Mouse (Mus musculus) forebrain, embryonic 11.5 days (tissue): ENCODE results near the gene Arhgap45. TPM values are rescaled to one million over a fixed set of nuclear protein-coding genes. Genes with fewer than 3 reads are reported as not detected.

Experiments used
- ATAC-seq: fragments of 200-750 bp; cut with Nextera tagmentation; replicated peaks from 2 replicates; pipeline ENCODE4 v1.8.0; 2017; ENCODE audit warnings: moderate TSS enrichment; ENCODE audit not compliant: low FRiP score
- DNase-seq: peaks from one replicate; pipeline ENCODE4 v3.0.0-alpha.2; 2017; ENCODE audit warnings: low spot score
- H3K27ac ChIP-seq: fragments of 300-500 bp; sonication (generic); 2 replicates; pipeline ENCODE4 v1.5.1; 2014; ENCODE audit warnings: low read depth, low read length
- H3K27me3 ChIP-seq: fragments of 300-500 bp; sonication (generic); 2 replicates; pipeline ENCODE4 v1.6.1; 2014; ENCODE audit warnings: mild to moderate bottlenecking, low read length, mixed read lengths; ENCODE audit not compliant: control insufficient read depth, insufficient read depth
- H3K36me3 ChIP-seq: fragments of 300-500 bp; sonication (generic); 2 replicates; pipeline ENCODE4 v1.6.1; 2014; ENCODE audit warnings: mild to moderate bottlenecking, low read length, moderate library complexity, mixed read lengths; ENCODE audit not compliant: control insufficient read depth, insufficient read depth
- H3K4me1 ChIP-seq: fragments of 300-500 bp; sonication (generic); replicated peaks from 2 replicates; pipeline ENCODE4 v1.6.1; 2014; ENCODE audit warnings: low read length, mixed read lengths; ENCODE audit not compliant: control insufficient read depth, insufficient read depth
- H3K4me2 ChIP-seq: fragments of 300-500 bp; sonication (generic); 2 replicates; pipeline ENCODE4 v1.6.1; 2014; ENCODE audit warnings: low read depth, mild to moderate bottlenecking, low read length, moderate library complexity, mixed read lengths; ENCODE audit not compliant: severe bottlenecking
- H3K4me3 ChIP-seq: fragments of 300-500 bp; sonication (generic); 2 replicates; pipeline ENCODE4 v1.5.1; 2014; ENCODE audit warnings: low read depth, low read length
- H3K9ac ChIP-seq: fragments of 300-500 bp; sonication (generic); 2 replicates; pipeline ENCODE4 v1.6.1; 2014; ENCODE audit warnings: low read length
- H3K9me3 ChIP-seq: fragments of 300-500 bp; sonication (generic); 2 replicates; pipeline ENCODE4 v1.6.1; 2016; ENCODE audit warnings: low read length, mixed read lengths; ENCODE audit not compliant: control insufficient read depth
- WGBS: fragments of 180-500 bp; shearing (Covaris S2); extraction: QIAGEN DNeasy Blood & Tissue Kit; methylation state at CpG from one replicate; pipeline ENCODE4 v1.1.7; 2014; 5-methylcytosine and 5-hydroxymethylcytosine counted together
- polyA plus RNA-seq: library from polyadenylated mRNA; unstranded; fragments of >200 nt; fragmentation: Nextera tagmentation; extraction: Ambion mirVana; gene quantifications from 2 replicates; pipeline ENCODE4 v1.2.1, GENCODE M21; 2014

Arhgap45 gene
- polyA plus RNA-seq, 1 experiment from 2014 or later, result 4.9 TPM

GRCm38 (mm10) chr10:80015583-80015982 lies 870 bp upstream of the Arhgap45 start:
- WGBS, result 83% methylated on average over 10 of the region's 10 CpGs
- no peak for ATAC-seq
- H3K4me1 ChIP-seq, result peaks cover 5% of the 10 kb centered on the region; the same call in 1 of the 2 replicates

GRCm38 (mm10) chr10:80016931-80017330 lies 478 bp downstream of the Arhgap45 start:
- Histone ChIP-seq H3K27ac (no peak overlapping the region), H3K4me3 (no peak overlapping the region)
- WGBS, result 88% methylated on average over 10 of the region's 10 CpGs

More at GRCm38 (mm10) chr10:80015583-80015982, 870 bp upstream of the Arhgap45 start:
- peaks cover 6% of the 10 kb centered on the region; the same call in 1 of the 2 replicates for H3K9me3 ChIP-seq
- peaks cover 33% of the 10 kb centered on the region for H3K27me3 ChIP-seq
- no peaks in the 10 kb centered on the region for H3K36me3 ChIP-seq
- no peak overlapping the region for H3K4me2 ChIP-seq
- no peak overlapping the region for H3K9ac ChIP-seq
- no peak overlapping the region for H3K27ac ChIP-seq
- no peak overlapping the region for H3K4me3 ChIP-seq
- DNase-seq, result no peak

GRCm38 (mm10) chr10:80017361-80017760 lies 908 bp downstream of the Arhgap45 start:
- H3K4me3 ChIP-seq, result no peak overlapping the region
- H3K27ac ChIP-seq, result no peak overlapping the region
- ATAC-seq (no peak), DNase-seq (no peak)
- no peak overlapping the region for H3K9ac ChIP-seq
- H3K9me3 ChIP-seq, result no peaks in the 10 kb centered on the region
- no peak overlapping the region for H3K4me2 ChIP-seq
- 81% methylated on average over 3 of the region's 3 CpGs for WGBS
- H3K27me3 ChIP-seq, result peaks cover 30% of the 10 kb centered on the region
- no peaks in the 10 kb centered on the region for H3K36me3 ChIP-seq
- peaks cover 5% of the 10 kb centered on the region; the same call in 1 of the 2 replicates for H3K4me1 ChIP-seq

More at GRCm38 (mm10) chr10:80016931-80017330, 478 bp downstream of the Arhgap45 start:
- no peaks in the 10 kb centered on the region for H3K9me3 ChIP-seq
- no peak for DNase-seq
- no peaks in the 10 kb centered on the region for H3K36me3 ChIP-seq
- no peak for ATAC-seq
- peaks cover 33% of the 10 kb centered on the region for H3K27me3 ChIP-seq
- H3K9ac ChIP-seq, result no peak overlapping the region
- no peak overlapping the region for H3K4me2 ChIP-seq
- peaks cover 5% of the 10 kb centered on the region; the same call in 1 of the 2 replicates for H3K4me1 ChIP-seq

- DNase-seq (no peak), ATAC-seq (no peak)
- Histone ChIP-seq H3K4me1 (peaks cover 5% of the 10 kb centered on the region; the same call in 1 of the 2 replicates), H3K9me3 (no peaks in the 10 kb centered on the region), H3K27me3 (peaks cover 30% of the 10 kb centered on the region), H3K4me3 (no peak overlapping the region), H3K4me2 (no peak overlapping the region), H3K9ac (no peak overlapping the region), H3K27ac (no peak overlapping the region), H3K36me3 (no peaks in the 10 kb centered on the region)
- WGBS, result 86% methylated on average over 14 of the region's 14 CpGs
Observed at GRCm38 (mm10) chr10:80017771-80018170, 1.3 kb downstream of the Arhgap45 start.

GRCm38 (mm10) chr10:80018739-80019297 lies 2.4 kb downstream of the Arhgap45 start:
- no peaks in the 10 kb centered on the region for H3K9me3 ChIP-seq
- peak overlapping the region; percentile 2; the same call in 1 of the 2 replicates for H3K9ac ChIP-seq
- peaks cover 5% of the 10 kb centered on the region; the same call in 1 of the 2 replicates for H3K4me1 ChIP-seq
- H3K27me3 ChIP-seq, result peaks cover 19% of the 10 kb centered on the region
- no peaks in the 10 kb centered on the region for H3K36me3 ChIP-seq
- DNase-seq (no peak), ATAC-seq (0 out of 2 replicates have a peak, but pooled peaks have one; percentile 38)
- H3K4me2 ChIP-seq, result no peak overlapping the region
- H3K27ac ChIP-seq, result no peak overlapping the region
- 6% methylated on average over 15 of the region's 15 CpGs for WGBS
- H3K4me3 ChIP-seq, result no peak overlapping the region

- Histone ChIP-seq H3K4me3 (peak overlapping the region; percentile 21), H3K27ac (no peak overlapping the region), H3K4me2 (peak overlapping the region; percentile 40), H3K9me3 (no peaks in the 10 kb centered on the region), H3K4me1 (peaks cover 5% of the 10 kb centered on the region; the same call in 1 of the 2 replicates), H3K36me3 (no peaks in the 10 kb centered on the region), H3K9ac (peak overlapping the region; percentile 37), H3K27me3 (peaks cover 11% of the 10 kb centered on the region)
- peak; percentile 43 for ATAC-seq
- 3% methylated on average over 20 of the region's 20 CpGs for WGBS
- DNase-seq, result peak; percentile 70
Observed at GRCm38 (mm10) chr10:80019471-80020131, 3.1 kb downstream of the Arhgap45 start.

GRCm38 (mm10) chr10:80020191-80020590 lies 3.7 kb downstream of the Arhgap45 start:
- Histone ChIP-seq H3K4me1 (peaks cover 5% of the 10 kb centered on the region; the same call in 1 of the 2 replicates), H3K4me2 (peak overlapping the region; percentile 40), H3K27me3 (peaks cover 5% of the 10 kb centered on the region), H3K36me3 (no peaks in the 10 kb centered on the region), H3K27ac (no peak overlapping the region), H3K9me3 (no peaks in the 10 kb centered on the region), H3K9ac (peak overlapping the region; percentile 37), H3K4me3 (peak overlapping the region; percentile 21; the same call in 1 of the 2 replicates)
- WGBS, result 16% methylated on average over 11 of the region's 11 CpGs
- ATAC-seq (no peak), DNase-seq (no peak)

- H3K9me3 ChIP-seq, result no peaks in the 10 kb centered on the region
- DNase-seq (no peak), ATAC-seq (no peak)
- H3K27ac ChIP-seq, result no peak overlapping the region
- peaks cover 5% of the 10 kb centered on the region; the same call in 1 of the 2 replicates for H3K4me1 ChIP-seq
- no peaks in the 10 kb centered on the region for H3K36me3 ChIP-seq
- no peak overlapping the region for H3K4me2 ChIP-seq
- no peak overlapping the region for H3K9ac ChIP-seq
- WGBS, result 83% methylated on average over 18 of the region's 18 CpGs
- H3K27me3 ChIP-seq, result peaks cover 2% of the 10 kb centered on the region; the same call in 1 of the 2 replicates
- H3K4me3 ChIP-seq, result no peak overlapping the region
Observed at GRCm38 (mm10) chr10:80020603-80021319, 4.3 kb downstream of the Arhgap45 start.
